Mouse (Mus musculus): ENCODE results near the gene Nudcd2. TPM values are rescaled to one million over a fixed set of nuclear protein-coding genes. Genes with fewer than 3 reads are reported as not detected.
A peak's percentile ranks its signal among the peaks of the same experiment; 100 is the strongest.

Gene Nudcd2
- polyA plus RNA-seq, 1 experiment from 2014 or later = 79.3 TPM

GRCm38 (mm10) chr11:40755109-40755627 is 21.7 kb downstream of the Nudcd2 start, which contains the start of gene Ccng1:
TSS of gene Ccng1 (minus strand) at chr11:40755311.
- H3K27ac ChIP-seq (replicated peaks) = peak within 1 kb of the TSS; percentile 66
- WGBS (ENCODE audit: insufficient replicate concordance) = 1% methylated on average over 25 of the region's 25 CpGs
- ATAC-seq (ENCODE audit: insufficient read depth) = peak; percentile 99
- peak within 1 kb of the TSS; percentile 76 for H3K4me3 ChIP-seq (replicated peaks)
- H3K4me2 ChIP-seq = peak within 1 kb of the TSS; percentile 84
- peaks cover 14% of the 10 kb centered on the region for H3K4me1 ChIP-seq (replicated peaks)
- peak within 1 kb of the TSS; percentile 81 for H3K9ac ChIP-seq
- no peaks in the 10 kb centered on the region for H3K9me3 ChIP-seq (replicated peaks)
- peaks cover 10% of the 10 kb centered on the region; the same call in 1 of the 2 replicates for H3K36me3 ChIP-seq (replicated peaks)
- H3K27me3 ChIP-seq = no peaks in the 10 kb centered on the region

GRCm38 (mm10) chr11:40755968-40756367 is 22.5 kb downstream of the Nudcd2 start:
- H3K4me3 ChIP-seq (replicated peaks) = peak overlapping the region; percentile 76; the same call in 1 of the 2 replicates

GRCm38 (mm10) chr11:40759896-40760295 is 26.4 kb downstream of the Nudcd2 start:
- Histone ChIP-seq H3K9me3 (replicated peaks) (no peaks in the 10 kb centered on the region), H3K27me3 (no peaks in the 10 kb centered on the region), H3K4me1 (replicated peaks) (peaks cover 7% of the 10 kb centered on the region; the same call in 1 of the 2 replicates), H3K36me3 (replicated peaks) (no peaks in the 10 kb centered on the region), H3K9ac (no peak overlapping the region), H3K4me2 (no peak overlapping the region), H3K27ac (replicated peaks) (no peak overlapping the region), H3K4me3 (replicated peaks) (no peak overlapping the region)
- 65% methylated on average over 8 of the region's 8 CpGs for WGBS (ENCODE audit: insufficient replicate concordance)
- ATAC-seq (ENCODE audit: insufficient read depth) = no peak

More at GRCm38 (mm10) chr11:40755968-40756367, 22.5 kb downstream of the Nudcd2 start:
- Histone ChIP-seq H3K27ac (replicated peaks) (no peak overlapping the region), H3K36me3 (replicated peaks) (peaks cover 8% of the 10 kb centered on the region; the same call in 1 of the 2 replicates), H3K27me3 (no peaks in the 10 kb centered on the region), H3K9ac (no peak overlapping the region), H3K4me2 (peak overlapping the region; percentile 84), H3K9me3 (replicated peaks) (no peaks in the 10 kb centered on the region), H3K4me1 (replicated peaks) (peaks cover 14% of the 10 kb centered on the region)
- ATAC-seq (ENCODE audit: insufficient read depth) = no peak
- WGBS (ENCODE audit: insufficient replicate concordance) = 83% methylated on average over 8 of the region's 8 CpGs

- H3K4me3 ChIP-seq (replicated peaks) = no peak overlapping the region
- H3K4me1 ChIP-seq (replicated peaks) = no peaks in the 10 kb centered on the region
- ATAC-seq (ENCODE audit: insufficient read depth) = no peak
- H3K36me3 ChIP-seq (replicated peaks) = no peaks in the 10 kb centered on the region
- no peak overlapping the region for H3K27ac ChIP-seq (replicated peaks)
- no peak overlapping the region for H3K9ac ChIP-seq
- H3K27me3 ChIP-seq = no peaks in the 10 kb centered on the region
- H3K4me2 ChIP-seq = no peak overlapping the region
- no peaks in the 10 kb centered on the region for H3K9me3 ChIP-seq (replicated peaks)
- 12% methylated on average over 2 of the region's 2 CpGs for WGBS (ENCODE audit: insufficient replicate concordance)
These were observed 29.9 kb downstream of the Nudcd2 start for GRCm38 (mm10) chr11:40763395-40763794.

GRCm38 (mm10) chr11:40764690-40765089 is 31.2 kb downstream of the Nudcd2 start:
- no peak overlapping the region for H3K4me3 ChIP-seq (replicated peaks)
- H3K4me2 ChIP-seq = no peak overlapping the region
- H3K9me3 ChIP-seq (replicated peaks) = no peaks in the 10 kb centered on the region
- H3K27me3 ChIP-seq = no peaks in the 10 kb centered on the region
- H3K9ac ChIP-seq = no peak overlapping the region
- ATAC-seq (ENCODE audit: insufficient read depth) = no peak
- no peaks in the 10 kb centered on the region for H3K4me1 ChIP-seq (replicated peaks)
- no peak overlapping the region for H3K27ac ChIP-seq (replicated peaks)
- 51% methylated on average over 4 of the region's 4 CpGs for WGBS (ENCODE audit: insufficient replicate concordance)
- H3K36me3 ChIP-seq (replicated peaks) = no peaks in the 10 kb centered on the region

GRCm38 (mm10) chr11:40775315-40776269 is 42.1 kb downstream of the Nudcd2 start:
- H3K4me3 ChIP-seq (replicated peaks) = no peak overlapping the region
- no peaks in the 10 kb centered on the region for H3K4me1 ChIP-seq (replicated peaks)
- no peak for ATAC-seq (ENCODE audit: insufficient read depth)
- H3K27me3 ChIP-seq = no peaks in the 10 kb centered on the region
- no peak overlapping the region for H3K27ac ChIP-seq (replicated peaks)
- no peaks in the 10 kb centered on the region for H3K9me3 ChIP-seq (replicated peaks)
- WGBS (ENCODE audit: insufficient replicate concordance) = 48% methylated on average over 12 of the region's 12 CpGs
- no peak overlapping the region for H3K9ac ChIP-seq
- H3K4me2 ChIP-seq = no peak overlapping the region
- H3K36me3 ChIP-seq (replicated peaks) = no peaks in the 10 kb centered on the region

GRCm38 (mm10) chr11:40781857-40782256 is 48.4 kb downstream of the Nudcd2 start:
- H3K4me2 ChIP-seq = no peak overlapping the region
- WGBS (ENCODE audit: insufficient replicate concordance) = 42% methylated on average over 2 of the region's 2 CpGs
- no peak overlapping the region for H3K27ac ChIP-seq (replicated peaks)
- no peak overlapping the region for H3K4me3 ChIP-seq (replicated peaks)
- no peak for ATAC-seq (ENCODE audit: insufficient read depth)
- no peak overlapping the region for H3K9ac ChIP-seq
- H3K27me3 ChIP-seq = no peaks in the 10 kb centered on the region
- no peaks in the 10 kb centered on the region for H3K4me1 ChIP-seq (replicated peaks)
- H3K36me3 ChIP-seq (replicated peaks) = no peaks in the 10 kb centered on the region
- no peaks in the 10 kb centered on the region for H3K9me3 ChIP-seq (replicated peaks)

- Histone ChIP-seq H3K27me3 (no peaks in the 10 kb centered on the region), H3K4me1 (replicated peaks) (no peaks in the 10 kb centered on the region), H3K4me2 (no peak overlapping the region), H3K27ac (replicated peaks) (no peak overlapping the region), H3K36me3 (replicated peaks) (no peaks in the 10 kb centered on the region), H3K9ac (no peak overlapping the region), H3K4me3 (replicated peaks) (no peak overlapping the region), H3K9me3 (replicated peaks) (no peaks in the 10 kb centered on the region)
- no peak for ATAC-seq (ENCODE audit: insufficient read depth)
- WGBS (ENCODE audit: insufficient replicate concordance) = 71% methylated on average over 1 of the region's 1 CpGs
These were observed 49.9 kb downstream of the Nudcd2 start for GRCm38 (mm10) chr11:40783346-40783745.

- H3K9ac ChIP-seq = no peak overlapping the region
- H3K27me3 ChIP-seq = no peaks in the 10 kb centered on the region
- H3K4me1 ChIP-seq (replicated peaks) = no peaks in the 10 kb centered on the region
- H3K27ac ChIP-seq (replicated peaks) = no peak overlapping the region
- H3K36me3 ChIP-seq (replicated peaks) = no peaks in the 10 kb centered on the region
- H3K9me3 ChIP-seq (replicated peaks) = no peaks in the 10 kb centered on the region
- H3K4me3 ChIP-seq (replicated peaks) = no peak overlapping the region
- no peak overlapping the region for H3K4me2 ChIP-seq
- no peak for ATAC-seq (ENCODE audit: insufficient read depth)
- WGBS (ENCODE audit: insufficient replicate concordance) = 63% methylated on average over 8 of the region's 8 CpGs
These were observed 50.9 kb downstream of the Nudcd2 start for GRCm38 (mm10) chr11:40784326-40784725.

DNA sequence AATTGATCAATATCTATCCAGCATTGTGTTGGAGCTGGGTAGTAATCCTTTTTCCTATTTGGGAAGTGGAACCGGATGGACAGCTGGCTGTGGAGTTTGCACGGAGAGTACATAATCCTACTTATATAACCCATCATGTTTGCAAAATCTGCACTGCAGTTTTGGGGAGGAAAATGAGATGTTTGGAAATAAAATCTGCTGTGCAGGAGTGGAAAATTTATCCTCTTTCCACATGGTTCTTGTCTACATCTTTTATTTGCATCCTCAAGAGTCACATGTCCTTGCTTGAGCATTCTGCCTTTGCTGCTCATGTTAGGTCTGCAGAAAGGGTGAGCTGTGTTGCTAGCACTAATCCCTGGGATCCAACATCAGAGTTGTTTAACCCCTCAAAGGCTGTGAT is 53.4 kb downstream of the Nudcd2 start:
- Histone ChIP-seq H3K4me2 (no peak overlapping the region), H3K9me3 (replicated peaks) (no peaks in the 10 kb centered on the region), H3K9ac (no peak overlapping the region), H3K27ac (replicated peaks) (no peak overlapping the region), H3K4me1 (replicated peaks) (no peaks in the 10 kb centered on the region), H3K4me3 (replicated peaks) (no peak overlapping the region), H3K27me3 (no peaks in the 10 kb centered on the region), H3K36me3 (replicated peaks) (no peaks in the 10 kb centered on the region)
- no peak for ATAC-seq (ENCODE audit: insufficient read depth)
- WGBS (ENCODE audit: insufficient replicate concordance) = 76% methylated on average over 2 of the region's 2 CpGs
